Comparison of ENCODE assay signal across 17 mouse cellular contexts in genomic region chr2:159592841-159593240, GRCm38 (mm10).
DNase-seq lines count a peak whose midpoint lies in the region; ATAC-seq lines count a peak whose summit lies in the region.
"Had no signal": no experiment of that assay in that cellular context is flagged by ENCODE, and none has a peak within 500 bp of the region (broad histone marks: within the 10 kb centered on the region; RNA-seq: fewer than 3 reads in every experiment).

No protein-coding gene starts in this region.

- H3K27me3 ChIP-seq in kidney, embryonic 16.5 days (ENCODE audit: insufficient read depth, low read length), result no peaks in the 10 kb centered on the region
- H3K27me3 ChIP-seq in midbrain, embryonic 13.5 days, result no peaks in the 10 kb centered on the region
- H3K27me3 ChIP-seq: forebrain, embryonic 15.5 days; hindbrain, embryonic 15.5 days; Patski had no signal

- ATAC-seq in kidney, embryonic 16.5 days (ENCODE audit: low FRiP score, low TSS enrichment), result peak; percentile 27; the same call in 1 of the 2 replicates
- ATAC-seq in midbrain, embryonic 13.5 days, result no peak
- ATAC-seq: activated CD4-positive, CD25-positive, alpha-beta regulatory T cell, adult 4 months; forebrain, embryonic 15.5 days; Patski had no signal

- no peak overlapping the region for H3K4me3 ChIP-seq in kidney, embryonic 16.5 days (ENCODE audit: low read length)
- H3K4me3 ChIP-seq in midbrain, embryonic 13.5 days (replicated peaks), result no peak overlapping the region
- H3K4me3 ChIP-seq: erythroblast, embryonic 14.5 days; forebrain, embryonic 15.5 days; hindbrain, embryonic 15.5 days; limb, embryonic 13.5 days had no signal

- no peak overlapping the region for H3K4me2 ChIP-seq in kidney, embryonic 16.5 days (replicated peaks; ENCODE audit: low read depth, low read length)
- no peak overlapping the region for H3K4me2 ChIP-seq in midbrain, embryonic 13.5 days (replicated peaks)
- H3K4me2 ChIP-seq: forebrain, embryonic 15.5 days; hindbrain, embryonic 15.5 days; limb, embryonic 13.5 days had no signal

- no peak overlapping the region for H3K9ac ChIP-seq in kidney, embryonic 16.5 days (replicated peaks; ENCODE audit: low read length)
- no peak overlapping the region for H3K9ac ChIP-seq in midbrain, embryonic 13.5 days (replicated peaks)
- H3K9ac ChIP-seq: forebrain, embryonic 15.5 days; hindbrain, embryonic 15.5 days; limb, embryonic 13.5 days had no signal

- DNase-seq in kidney, postnatal 4 days, result no peak
- peak; percentile 75 for DNase-seq in adrenal gland, adult 8-10 months
- peak; percentile 17 for DNase-seq in adrenal gland, postnatal 25 days
- peak; percentile 23 for DNase-seq in heart, postnatal 25 days (ENCODE audit: low spot score)
- no peak for DNase-seq in cerebellum, adult 8-10 months
- DNase-seq: cerebellum, adult 11-12 months; cerebellum, postnatal 36 days; kidney, adult 11 months; kidney, postnatal 25 days had no signal

- H3K4me1 ChIP-seq in kidney, embryonic 16.5 days (ENCODE audit: insufficient read depth, low read length), result no peaks in the 10 kb centered on the region
- no peaks in the 10 kb centered on the region for H3K4me1 ChIP-seq in midbrain, embryonic 13.5 days (replicated peaks)
- H3K4me1 ChIP-seq: forebrain, embryonic 15.5 days; hindbrain, embryonic 15.5 days had no signal

- H3K27ac ChIP-seq in kidney, embryonic 16.5 days (ENCODE audit: low read length), result no peak overlapping the region
- H3K27ac ChIP-seq in midbrain, embryonic 13.5 days, result no peak overlapping the region
- H3K27ac ChIP-seq: forebrain, embryonic 15.5 days; hindbrain, embryonic 15.5 days; limb, embryonic 13.5 days had no signal

- intact Hi-C loops in heart, postnatal 25 days (cut with DNase I), result no loop called here

- WGBS in kidney, embryonic 16.5 days, result 47% methylated on average over 5 of the region's 5 CpGs
- WGBS in midbrain, embryonic 13.5 days, result 79% methylated on average over 5 of the region's 5 CpGs

- no peaks in the 10 kb centered on the region for H3K9me3 ChIP-seq in kidney, embryonic 16.5 days (ENCODE audit: low read length)
- no peaks in the 10 kb centered on the region for H3K9me3 ChIP-seq in midbrain, embryonic 13.5 days
- H3K9me3 ChIP-seq: forebrain, embryonic 15.5 days; hindbrain, embryonic 15.5 days; limb, embryonic 13.5 days had no signal

- no peaks in the 10 kb centered on the region for H3K36me3 ChIP-seq in kidney, embryonic 16.5 days (ENCODE audit: insufficient read depth, low read length)
- H3K36me3 ChIP-seq in midbrain, embryonic 13.5 days, result no peaks in the 10 kb centered on the region
- H3K36me3 ChIP-seq: forebrain, embryonic 15.5 days; hindbrain, embryonic 15.5 days; limb, embryonic 13.5 days had no signal

Comparison
In these comparisons a context has a peak if more than half of its experiments do, and no peak if none do; other contexts are left out.
1. DNase-seq: peak in adrenal gland, adult 8-10 months (single experiment), adrenal gland, postnatal 25 days (single experiment) and heart, postnatal 25 days (single experiment); none in kidney, postnatal 4 days (0 of 2) and cerebellum, adult 8-10 months (single experiment).